Mouse (Mus musculus) heart, postnatal 14 days (tissue): ENCODE measurements around the gene Reln. TPM values are rescaled to one million over a fixed set of nuclear protein-coding genes. Genes with fewer than 3 reads are reported as not detected.

Source experiments
- DNase-seq, 2 experiments: peaks; one replicate each; pipeline ENCODE4 v3.0.0; 2021 to 2022
- intact Hi-C: fragments of 180-260 bp; cut with DNase I; formaldehyde crosslinking; loops from one replicate; pipeline ENCODE4 v1.15.1; 2025
- total RNA-seq, 2 experiments: library from RNA; stranded (reverse); gene quantifications; 2 replicates each; pipeline ENCODE4 v1.2.3; 2021

Reln gene
- total RNA-seq, 2 experiments from 2014 or later: 3.7 to 4.6 TPM

DNA sequence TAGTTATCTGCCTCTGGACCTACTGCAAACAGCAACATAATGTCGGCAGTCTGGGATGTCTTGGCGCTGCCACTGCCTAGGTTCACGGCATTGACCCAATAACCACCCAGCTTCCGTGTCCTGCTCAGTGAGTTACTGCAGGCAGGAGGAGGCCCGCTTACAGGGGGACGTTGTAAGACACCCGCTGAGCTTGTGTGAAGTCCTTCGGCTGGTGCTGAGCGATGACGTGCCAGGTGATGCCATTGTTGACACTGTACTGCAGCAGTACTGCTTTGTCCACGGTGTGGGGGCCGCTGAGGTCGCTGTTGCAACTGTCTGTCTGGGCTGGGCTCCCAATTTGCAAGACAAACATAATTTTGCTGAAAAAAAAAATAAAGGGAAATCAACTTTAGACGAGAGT is 447.9 kb downstream of the Reln start:
- DNase-seq: no peak
- intact Hi-C loops: no loop called here

DNA sequence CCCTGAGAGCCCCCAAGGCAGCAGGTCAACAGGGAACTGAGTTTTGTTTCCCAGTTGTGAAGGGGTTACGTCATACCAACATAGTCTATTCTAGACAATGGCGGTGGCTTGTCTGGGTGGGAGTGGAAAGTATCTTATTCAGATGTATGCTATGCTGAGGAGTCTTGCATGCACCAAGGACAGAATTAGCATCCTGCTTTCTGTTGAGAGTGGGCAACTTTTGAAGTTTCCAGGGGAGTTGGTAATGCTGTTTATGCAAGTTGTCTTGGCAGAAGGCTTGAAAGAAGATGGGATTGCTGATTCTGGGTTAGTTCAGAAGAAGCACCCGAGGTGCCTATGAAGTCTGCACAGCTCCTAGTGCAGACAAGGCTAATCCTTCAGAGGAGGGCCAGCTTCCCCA is 450.3 kb downstream of the Reln start:
- no peak for DNase-seq
- intact Hi-C loops: no loop called here

DNA sequence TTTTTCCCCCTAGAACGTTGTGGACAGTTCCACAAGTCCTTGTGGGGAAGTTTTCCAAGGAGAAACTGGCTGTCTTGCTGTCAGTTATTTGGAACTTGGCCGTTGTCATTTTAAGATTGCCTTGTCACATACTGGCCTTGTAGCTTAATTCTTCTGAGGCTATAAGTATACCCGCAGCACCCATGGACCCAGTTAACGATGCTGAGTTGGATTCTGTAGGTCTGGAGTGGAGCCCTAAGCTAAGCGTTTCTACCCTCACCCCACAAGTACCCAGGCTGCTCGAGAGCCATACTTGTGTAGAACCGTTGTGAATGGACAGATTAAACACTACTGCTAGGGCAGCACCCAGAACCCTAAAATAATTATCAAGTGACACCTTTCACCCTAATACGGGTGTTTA is 477.8 kb downstream of the Reln start:
- intact Hi-C loops: no loop called here
- no peak for DNase-seq

DNA sequence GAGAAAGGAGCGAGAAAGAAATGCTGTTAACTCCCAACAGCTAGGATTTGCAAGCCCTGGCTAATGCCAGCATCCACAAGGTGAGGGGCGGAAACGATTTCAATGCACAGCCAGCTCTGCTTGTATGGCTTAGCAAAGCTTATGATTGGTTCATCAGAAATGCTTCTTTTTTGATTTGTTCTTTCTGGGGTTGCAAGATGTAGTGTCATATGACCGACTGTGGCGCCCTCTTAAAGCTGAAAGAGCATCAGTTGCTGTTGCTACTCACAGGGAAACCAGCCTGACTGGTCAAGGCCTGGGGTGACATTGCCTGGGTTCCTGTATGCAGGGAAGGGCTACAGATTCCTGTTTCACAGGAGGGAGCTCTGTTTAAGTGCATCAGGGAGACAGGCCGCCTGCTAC is 478.2 kb downstream of the Reln start:
- intact Hi-C loops: no loop called here
- no peak for DNase-seq

DNA sequence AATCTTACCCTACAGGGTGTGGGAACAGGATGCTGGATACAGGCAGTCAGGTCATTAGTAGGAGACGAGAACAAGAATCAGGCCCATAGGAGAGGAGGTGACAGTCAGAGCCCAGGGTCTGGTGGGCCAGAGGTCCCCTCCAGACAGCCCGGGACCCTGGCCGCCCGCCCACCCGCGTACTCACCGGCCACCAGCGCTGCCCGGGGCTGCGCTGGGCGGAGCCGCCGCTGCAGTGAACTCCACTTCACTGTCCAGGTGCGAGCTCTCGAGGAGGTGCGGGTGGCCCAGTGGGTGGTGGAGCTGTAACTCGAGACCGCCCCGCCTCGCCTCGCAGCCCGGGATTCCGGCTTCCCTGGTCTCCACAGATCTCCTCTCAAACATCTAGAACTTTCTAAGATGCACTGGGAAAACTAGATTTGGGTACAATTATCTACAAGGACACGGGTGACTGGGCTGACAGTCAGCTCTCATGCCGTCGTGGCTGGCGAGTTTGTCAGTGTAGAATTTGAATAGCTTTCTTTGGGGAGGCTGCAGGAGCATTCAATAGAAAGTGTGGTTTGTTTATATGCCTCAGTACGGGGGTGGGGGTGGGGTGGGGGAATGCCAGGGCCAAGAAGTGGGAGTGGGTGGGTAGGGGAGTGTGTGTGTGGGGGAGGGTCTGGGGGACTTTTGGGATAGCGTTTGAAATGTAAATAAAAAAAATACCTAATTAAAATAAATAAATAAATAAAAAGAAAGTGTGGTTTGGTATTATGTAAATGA is 479.0 kb downstream of the Reln start, which contains the start of gene Slc26a5:
Gene Slc26a5 (minus strand): TSS at position 259 of the 762 bp plus-strand sequence.
- intact Hi-C loops: no loop called here

DNA sequence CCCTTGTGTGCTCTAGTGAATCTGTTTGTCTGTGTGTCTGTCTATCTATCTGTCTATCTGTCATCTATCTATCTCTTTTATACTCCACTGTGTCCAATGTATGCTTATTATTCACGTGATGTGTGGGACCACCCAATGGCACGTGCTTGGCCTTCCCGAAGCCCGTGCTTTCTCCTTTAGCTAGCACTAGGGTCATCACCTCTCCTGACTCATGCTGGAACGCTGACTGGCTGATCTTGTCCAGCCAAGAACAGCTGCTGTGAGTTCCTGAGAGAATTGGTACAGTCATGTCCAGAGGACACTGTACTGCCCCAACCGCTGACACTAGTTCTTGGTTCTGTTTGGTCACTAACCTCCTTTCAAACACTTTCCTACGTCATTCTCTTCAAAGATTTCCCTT is 485.8 kb downstream of the Reln start:
- DNase-seq: no peak
- intact Hi-C loops: no loop called here

More for the DNA sequence above, 479.0 kb downstream of the Reln start, which contains the start of gene Slc26a5:
- DNase-seq: no peak

DNA sequence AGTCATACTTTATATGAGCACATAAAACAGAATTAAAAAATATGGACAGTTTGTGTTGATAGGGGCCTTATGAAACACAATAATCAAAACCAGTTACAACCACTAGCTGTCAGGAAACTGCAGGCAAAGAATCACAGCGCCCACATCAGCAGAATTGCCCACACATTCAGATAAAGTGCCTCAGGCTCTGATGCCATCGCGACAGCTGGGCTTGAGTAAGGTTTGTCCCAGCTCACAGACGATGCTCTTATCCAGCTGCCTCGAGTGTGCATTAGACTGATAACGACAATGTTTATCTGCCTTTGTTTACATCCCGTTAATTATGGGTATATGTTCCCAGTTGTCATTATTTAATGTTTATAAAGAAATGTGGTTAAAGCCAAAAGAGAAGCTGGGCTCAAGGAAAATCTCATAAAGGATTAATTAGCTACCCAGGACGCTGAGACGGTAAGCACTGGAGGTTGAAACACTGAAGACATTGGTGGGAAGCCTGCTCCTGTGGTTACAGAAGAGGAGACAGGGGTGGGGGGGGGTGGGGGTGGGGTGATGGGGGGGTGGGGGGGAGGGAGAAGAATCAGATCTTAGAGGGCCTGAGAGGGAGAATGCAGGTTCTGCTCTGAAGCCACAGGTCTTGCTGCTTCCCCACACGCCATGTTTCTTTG is 492.7 kb downstream of the Reln start:
- intact Hi-C loops: no loop called here
- DNase-seq: no peak

DNA sequence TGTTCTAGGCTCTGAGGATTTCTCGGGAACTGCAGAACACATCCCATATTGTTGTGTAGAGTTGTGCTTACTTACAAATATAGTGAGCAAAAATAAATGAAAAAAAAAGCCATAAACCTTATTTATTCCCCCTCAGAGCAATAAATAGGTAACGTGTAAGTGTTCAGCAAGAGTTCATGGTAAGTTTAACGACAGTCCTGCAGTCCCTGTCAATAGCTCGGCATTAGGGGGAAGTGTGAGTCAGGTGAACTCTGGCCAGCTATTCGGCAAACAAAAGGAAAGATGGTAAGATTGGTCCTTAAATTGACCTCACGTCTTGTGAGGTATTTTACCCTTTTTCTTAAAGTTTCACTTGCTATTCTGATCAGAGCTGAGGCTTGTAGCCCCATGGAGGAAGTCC is 497.1 kb downstream of the Reln start:
- intact Hi-C loops: no loop called here

DNA sequence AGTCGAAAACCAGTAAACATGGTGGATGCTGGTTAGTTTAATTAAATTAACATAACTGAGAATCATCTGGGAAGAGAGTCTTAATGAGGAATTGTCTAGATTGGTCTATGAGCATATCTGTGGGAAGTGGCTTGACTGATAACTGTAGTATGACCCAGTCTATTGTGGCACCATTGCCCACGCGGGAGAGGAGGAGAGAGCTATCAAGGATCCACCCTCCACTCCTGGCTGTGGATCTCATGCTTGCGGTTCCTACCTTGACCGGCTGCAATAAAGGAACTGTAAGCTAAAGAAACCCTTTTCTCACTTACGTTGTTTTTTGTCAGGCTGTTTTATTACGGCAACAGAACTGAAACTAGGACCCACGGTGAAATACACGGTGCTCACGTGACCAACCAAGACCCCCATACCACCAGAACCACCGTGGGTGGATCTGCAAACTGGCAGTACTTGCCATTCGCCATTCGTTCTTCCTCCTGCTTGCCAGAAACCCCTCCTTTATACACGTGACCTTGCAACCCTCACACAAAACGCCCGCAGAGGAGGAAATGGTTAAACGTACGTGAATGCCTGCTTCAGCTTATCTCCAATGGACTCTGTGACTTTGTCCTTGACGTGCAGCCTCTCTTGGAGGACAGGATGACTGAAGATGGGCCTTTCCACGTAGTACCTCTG is 497.7 kb downstream of the Reln start:
- intact Hi-C loops: no loop called here
- no peak for DNase-seq

More for the DNA sequence above, 497.1 kb downstream of the Reln start:
- DNase-seq: no peak

DNA sequence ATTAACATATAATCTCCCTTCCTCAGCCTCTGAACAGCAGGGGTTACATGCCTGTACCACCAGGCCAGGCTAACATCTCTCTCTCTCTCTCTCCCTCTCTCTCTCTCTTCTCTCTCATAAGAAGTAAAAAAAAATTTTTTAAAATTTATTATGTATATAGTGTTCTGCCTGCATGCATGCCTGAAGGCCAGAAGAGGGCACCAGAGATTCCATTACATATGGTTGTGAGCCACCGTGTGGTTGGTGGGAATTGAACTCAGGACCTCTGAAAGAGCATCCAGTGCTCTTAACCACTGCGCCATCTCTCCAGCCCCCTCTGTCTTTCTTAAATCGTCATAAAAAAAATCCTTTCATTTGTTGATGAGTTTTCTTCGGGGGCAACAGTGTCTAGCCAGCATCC is 499.8 kb downstream of the Reln start:
- intact Hi-C loops: no loop called here
- no peak for DNase-seq

Other genes with a start within 250 kb of the Reln start
- gene Orc5, start 205.7 kb upstream of the Reln start, total RNA-seq: 1 to 10 TPM; 7.8 to 8.0 TPM